Mouse (Mus musculus): ENCODE results near the gene Olfr101. TPM values are rescaled to one million over a fixed set of nuclear protein-coding genes. Genes with fewer than 3 reads are reported as not detected.

The Olfr101 gene
- total RNA-seq (2023), result not detected

DNA sequence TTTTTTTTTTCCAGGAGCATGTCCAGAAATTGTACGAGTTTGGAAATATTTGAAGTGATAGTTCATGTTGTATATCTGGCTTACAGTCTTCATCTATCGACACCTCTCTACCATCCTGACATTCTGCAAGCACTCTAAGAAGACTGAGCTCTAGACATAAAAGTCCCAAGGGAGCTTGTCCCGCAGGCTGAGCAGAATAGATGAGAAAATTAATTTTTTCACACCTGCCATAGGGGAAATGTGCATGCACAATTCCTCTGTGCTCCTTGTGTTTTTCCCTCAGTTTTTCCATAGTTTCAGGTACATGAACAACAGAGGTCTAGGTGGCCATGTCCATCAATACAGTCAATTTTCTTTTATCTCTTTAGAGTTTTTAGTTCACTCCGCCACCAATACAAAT lies at the start of gene Olfr101:
Gene Olfr101 (minus strand): TSS at position 101 of the 400 bp plus-strand sequence.

GRCm38 (mm10) chr17:37339598-37339997 lies 35.5 kb upstream of the Olfr101 start, which contains the start of gene Olfr103:
Olfr103 (minus strand) TSS chr17:37339698.

GRCm38 (mm10) chr17:37316954-37317353 lies 12.8 kb upstream of the Olfr101 start, which contains the start of gene Olfr102:
Olfr102 (minus strand) TSS chr17:37317054.

DNA sequence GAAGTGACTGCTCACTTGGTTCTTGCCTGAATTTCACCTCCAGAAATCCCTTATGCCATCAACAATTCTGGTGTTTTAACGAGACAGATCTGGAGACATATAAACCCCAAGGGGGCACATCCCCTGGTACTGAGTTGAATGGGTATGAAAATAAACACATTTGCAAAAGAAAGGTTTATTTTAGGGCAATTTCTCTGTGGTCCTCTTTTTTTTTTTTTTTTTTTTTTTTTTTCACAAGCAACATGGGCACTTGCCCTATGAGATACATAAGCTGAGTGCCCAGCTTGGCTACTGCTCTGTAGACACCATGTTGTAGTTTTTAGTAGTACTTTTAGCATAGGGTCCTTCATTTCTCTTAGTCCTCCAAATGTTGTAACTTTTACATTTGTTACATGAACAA lies 20.8 kb downstream of the Olfr101 start, which contains the start of gene Olfr99:
Gene Olfr99 (minus strand): TSS at position 101 of the 400 bp plus-strand sequence.

GRCm38 (mm10) chr17:37270058-37270701 lies 33.9 kb downstream of the Olfr101 start, which contains the start of gene H2-M3:
H2-M3 (plus strand) TSS chr17:37270220.

GRCm38 (mm10) chr17:37263626-37264025 lies 40.5 kb downstream of the Olfr101 start, which contains the start of gene Olfr98:
Olfr98 (minus strand) TSS chr17:37263749.

Other genes starting within 250 kb of the Olfr101 start
- under 1 TPM; 0.20 to 0.59 TPM for gene Olfr90, start 215.8 kb downstream of the Olfr101 start, total RNA-seq (2023)
- not detected for gene Olfr91, start 206.0 kb downstream of the Olfr101 start, total RNA-seq (2023)
- not detected for gene Olfr92, start 184.2 kb downstream of the Olfr101 start, total RNA-seq (2023)
- gene Olfr93, start 142.8 kb downstream of the Olfr101 start, total RNA-seq (2023), result not detected
- not detected for gene Ubd, start 110.4 kb downstream of the Olfr101 start, total RNA-seq (2023)
- gene Olfr94, start 103.3 kb downstream of the Olfr101 start, total RNA-seq (2023), result not detected
- not detected for gene Olfr95, start 91.2 kb downstream of the Olfr101 start, total RNA-seq (2023)
- gene Olfr96, start 84.2 kb downstream of the Olfr101 start, total RNA-seq (2023), result not detected
- not detected for gene Olfr97, start 67.0 kb downstream of the Olfr101 start, total RNA-seq (2023)
- not detected for gene Olfr98, start 40.6 kb downstream of the Olfr101 start, total RNA-seq (2023)
- gene H2-M3, start 34.1 kb downstream of the Olfr101 start, total RNA-seq (2023), result 10 to 100 TPM; 49.0 to 49.1 TPM
- not detected for gene Olfr99, start 20.9 kb downstream of the Olfr101 start, total RNA-seq (2023)
- not detected for gene Olfr102, start 12.7 kb upstream of the Olfr101 start, total RNA-seq (2023)
- gene Olfr103, start 35.4 kb upstream of the Olfr101 start, total RNA-seq (2023), result not detected
- not detected for gene Olfr104-ps, start 55.3 kb upstream of the Olfr101 start, total RNA-seq (2023)
- not detected for gene Olfr105-ps, start 74.7 kb upstream of the Olfr101 start, total RNA-seq (2023)
- gene Olfr106-ps, start 86.1 kb upstream of the Olfr101 start, total RNA-seq (2023), result not detected
- not detected for gene Olfr107, start 94.9 kb upstream of the Olfr101 start, total RNA-seq (2023)
- not detected for gene Olfr108, start 141.2 kb upstream of the Olfr101 start, total RNA-seq (2023)
- gene Olfr109, start 154.6 kb upstream of the Olfr101 start, total RNA-seq (2023), result not detected
- not detected for gene H2-M2, start 179.2 kb upstream of the Olfr101 start, total RNA-seq (2023)
- gene Olfr110, start 188.2 kb upstream of the Olfr101 start, total RNA-seq (2023), result not detected
- not detected for gene Olfr111, start 203.7 kb upstream of the Olfr101 start, total RNA-seq (2023)

Data from B cell, adult 67 days (primary cell).